Mouse (Mus musculus) mesoderm, embryonic 11.5 days (tissue): Measurements from ENCODE around the gene Mynn.

Experiments used
- DNase-seq: peaks from one replicate; pipeline ENCODE4 v3.0.0-alpha.2; 2012; ENCODE audit warnings: low read depth, low spot score

Mynn gene

DNA sequence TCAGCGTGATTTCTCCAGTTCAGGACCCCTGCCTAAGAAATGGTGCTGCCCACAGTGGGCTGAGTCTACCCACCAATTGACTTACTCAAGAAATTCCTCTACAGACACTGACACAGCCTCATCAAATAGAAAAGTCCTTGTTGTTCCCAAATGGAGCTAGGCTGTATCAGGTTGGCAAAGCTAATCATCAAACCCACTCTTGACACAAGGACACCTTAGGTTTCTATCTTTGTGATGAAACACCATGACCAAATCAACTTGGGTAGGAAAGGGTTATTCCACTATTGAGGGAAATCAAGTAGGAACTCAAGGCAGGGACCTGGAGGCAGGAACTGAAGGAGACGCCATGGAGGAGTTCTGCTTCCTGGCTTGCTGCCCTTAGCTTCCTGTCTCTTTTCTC is 42.3 kb downstream of the Mynn start, which contains the start of gene Lrriq4:
Gene Lrriq4, plus strand, starts transcription at position 301 of the 400 bp plus-strand sequence.
- DNase-seq: no peak

- DNase-seq: no peak
Measured at GRCm38 (mm10) chr3:30646761-30647160, 44.9 kb downstream of the Mynn start.

GRCm38 (mm10) chr3:30647440-30648090 is 45.7 kb downstream of the Mynn start, which contains the start of gene Lrrc34:
Gene Lrrc34, minus strand, starts transcription at chr3:30647869.
- DNase-seq: peak; percentile 80

DNA sequence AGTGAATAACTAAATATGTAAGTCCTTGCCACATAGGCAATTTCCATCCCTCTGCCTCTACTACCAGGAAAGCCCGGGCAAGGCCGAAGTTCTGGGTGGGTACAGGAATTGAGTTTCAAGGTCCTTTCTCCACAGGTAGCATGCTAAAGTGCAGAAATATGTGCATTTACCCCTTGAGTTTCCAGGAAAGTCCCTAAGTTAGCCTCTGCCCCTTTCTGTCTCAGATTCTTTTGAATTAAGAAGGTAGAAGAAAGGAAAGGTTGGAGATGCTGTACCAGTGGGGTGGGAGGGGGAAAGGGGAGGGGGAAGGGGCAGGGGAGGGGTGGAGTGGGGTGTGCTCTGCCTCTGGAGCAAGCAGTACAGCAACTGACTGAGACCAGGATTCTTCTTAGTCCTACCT is 46.6 kb downstream of the Mynn start:
- DNase-seq: no peak

GRCm38 (mm10) chr3:30650062-30650841 is 48.4 kb downstream of the Mynn start:
- peak; percentile 25 for DNase-seq

- no peak for DNase-seq
Measured at GRCm38 (mm10) chr3:30655937-30656336, 54.1 kb downstream of the Mynn start.

DNA sequence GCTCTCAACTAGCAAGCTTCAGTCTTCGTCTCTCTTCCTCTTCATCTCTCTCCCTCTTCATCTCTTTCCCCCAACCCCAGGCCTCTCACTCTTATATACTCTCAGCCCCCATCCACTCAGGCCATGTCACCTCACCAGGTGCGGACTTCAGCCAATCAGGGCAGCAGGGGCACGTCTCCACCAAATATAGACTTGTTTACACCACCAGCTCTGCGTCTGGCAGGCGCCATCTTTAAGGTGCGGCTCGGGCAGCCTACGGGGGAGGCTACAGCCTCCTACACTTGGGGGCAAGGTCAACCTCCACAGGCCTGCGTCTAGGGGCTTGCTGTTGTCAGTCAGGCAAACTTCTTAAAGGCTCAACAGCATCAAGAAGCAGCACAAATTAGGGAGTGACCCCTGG is 56.6 kb downstream of the Mynn start:
- no peak for DNase-seq
